Mouse (Mus musculus): ENCODE measurements at regions not wholly inside any gene's neighbourhood (a gene's known extent, or its start where the extent isn't known, plus 50 kb on each side); places are given as distances from the start of the nearest gene placed in this dataset.
A peak's percentile ranks its signal among the peaks of the same experiment; 100 is the strongest.
"Not testable (repeated sequence)": the region's sequence is repeated elsewhere in the genome, so short reads cannot be mapped to it uniquely, and the experiment has no call there.

DNA sequence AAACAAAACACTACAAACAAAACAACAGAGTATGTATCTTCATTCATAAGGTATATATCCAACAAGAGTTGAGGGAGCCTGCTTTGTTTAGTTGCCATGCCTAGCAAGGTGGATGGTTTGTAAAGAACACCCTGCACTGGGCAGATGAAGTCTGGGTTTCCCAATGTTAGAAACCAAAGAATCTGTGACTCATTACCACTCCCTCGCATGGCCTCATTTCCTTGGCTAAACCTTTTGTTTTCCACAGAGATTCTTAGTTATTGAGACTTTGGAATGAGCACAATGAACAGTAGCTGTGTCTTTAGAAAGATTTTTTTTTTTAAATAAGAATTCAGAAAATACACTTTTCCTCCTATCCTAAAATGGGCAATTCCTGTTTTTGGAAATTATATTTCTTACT is 151.3 kb upstream of the Dmrta1 start:
- Histone ChIP-seq H3K79me2 (ENCODE audit: control insufficient read depth, insufficient read depth) (no peaks in the 10 kb centered on the region), H3K27me3 (ENCODE audit: control insufficient read depth, insufficient read depth, insufficient read length) (no peaks in the 10 kb centered on the region), H3K4me2 (ENCODE audit: low read depth) (peak overlapping the region; percentile 51), H3ac (ENCODE audit: control insufficient read depth, insufficient read length) (no peak overlapping the region), H3K4me3 (no peak overlapping the region), H3K36me3 (ENCODE audit: control insufficient read depth, insufficient read depth) (no peaks in the 10 kb centered on the region)
- TF ChIP-seq REST (IDR thresholded peaks at IDR 0.05; ENCODE audit: insufficient read depth, insufficient read length) (no peak), POLR2AphosphoS2 (IDR thresholded peaks at IDR 0.05; ENCODE audit: insufficient read length, low read depth) (no peak), CEBPB (IDR thresholded peaks at IDR 0.05; ENCODE audit: insufficient read depth, poor library complexity, severe bottlenecking) (peak; percentile 49; the same call in 1 of the 2 replicates), SRF (IDR thresholded peaks at IDR 0.05; ENCODE audit: control insufficient read depth, insufficient read length, low read depth) (no peak), MYOD1 (IDR thresholded peaks at IDR 0.05; ENCODE audit: control insufficient read depth in 1 of 3, insufficient read length in 2 of 3, low read depth in 2 of 3) (no peak), TCF3 (IDR thresholded peaks at IDR 0.05; ENCODE audit: insufficient read length, low read depth) (no peak), TCF12 (IDR thresholded peaks at IDR 0.05; ENCODE audit: insufficient read depth, poor library complexity, severe bottlenecking) (no peak)

- H3K4me2 ChIP-seq (ENCODE audit: low read depth), result no peak overlapping the region
- no peaks in the 10 kb centered on the region for H3K79me2 ChIP-seq (ENCODE audit: control insufficient read depth, insufficient read depth)
- H3K36me3 ChIP-seq (ENCODE audit: control insufficient read depth, insufficient read depth), result no peaks in the 10 kb centered on the region
- no peak overlapping the region for H3K4me3 ChIP-seq
- H3ac ChIP-seq (ENCODE audit: control insufficient read depth, insufficient read length), result no peak overlapping the region
- no peaks in the 10 kb centered on the region for H3K27me3 ChIP-seq (ENCODE audit: control insufficient read depth, insufficient read depth, insufficient read length)
- no peak for TF ChIP-seq MYOG (IDR thresholded peaks at IDR 0.05; ENCODE audit: control insufficient read depth in 1 of 3, insufficient read depth in 1 of 3, insufficient read length in 2 of 3, low read depth in 2 of 3)
Observed at GRCm38 (mm10) chr4:89527326-89527725, 151.9 kb upstream of the Dmrta1 start.

- H3K4me3 ChIP-seq, result peak overlapping the region; percentile 22
Observed at GRCm38 (mm10) chr4:89525525-89525924, 153.7 kb upstream of the Dmrta1 start.

GRCm38 (mm10) chr4:89524260-89525200 is 154.7 kb upstream of the Dmrta1 start:
- Histone ChIP-seq H3K79me2 (ENCODE audit: control insufficient read depth, insufficient read depth) (no peaks in the 10 kb centered on the region), H3K36me3 (ENCODE audit: control insufficient read depth, insufficient read depth) (no peaks in the 10 kb centered on the region), H3ac (ENCODE audit: control insufficient read depth, insufficient read length) (no peak overlapping the region), H3K4me3 (peak overlapping the region; percentile 22), H3K27me3 (ENCODE audit: control insufficient read depth, insufficient read depth, insufficient read length) (no peaks in the 10 kb centered on the region), H3K4me2 (ENCODE audit: low read depth) (peak overlapping the region; percentile 84)
- no peak for TF ChIP-seq E2F4 (IDR thresholded peaks at IDR 0.05; ENCODE audit: insufficient read depth)
- TF ChIP-seq POLR2A (IDR thresholded peaks at IDR 0.05; ENCODE audit: insufficient read length, low read depth), result no peak
- no peak for TF ChIP-seq SRF (IDR thresholded peaks at IDR 0.05; ENCODE audit: control insufficient read depth, insufficient read length, low read depth)
- TF ChIP-seq TCF12 (IDR thresholded peaks at IDR 0.05; ENCODE audit: insufficient read depth, poor library complexity, severe bottlenecking), result no peak
- TF ChIP-seq MAX (IDR thresholded peaks at IDR 0.05; ENCODE audit: low read depth), result no peak
- TF ChIP-seq REST (IDR thresholded peaks at IDR 0.05; ENCODE audit: insufficient read depth, insufficient read length), result no peak
- TF ChIP-seq TCF3 (IDR thresholded peaks at IDR 0.05; ENCODE audit: insufficient read length, low read depth), result no peak
- no peak for TF ChIP-seq POLR2AphosphoS2 (IDR thresholded peaks at IDR 0.05; ENCODE audit: insufficient read length, low read depth)
- no peak for TF ChIP-seq MYOD1 (IDR thresholded peaks at IDR 0.05; ENCODE audit: control insufficient read depth in 1 of 3, insufficient read length in 2 of 3, low read depth in 2 of 3)
- TF ChIP-seq MYOG (IDR thresholded peaks at IDR 0.05; ENCODE audit: control insufficient read depth in 1 of 3, insufficient read depth in 1 of 3, insufficient read length in 2 of 3, low read depth in 2 of 3), result no peak
- TF ChIP-seq CEBPB (IDR thresholded peaks at IDR 0.05; ENCODE audit: insufficient read depth, poor library complexity, severe bottlenecking), result no peak
- TF ChIP-seq USF1 (IDR thresholded peaks at IDR 0.05; ENCODE audit: low read depth), result no peak

More at GRCm38 (mm10) chr4:89525525-89525924, 153.7 kb upstream of the Dmrta1 start:
- not testable (repeated sequence) for H3K4me2 ChIP-seq (ENCODE audit: low read depth); H3K79me2 ChIP-seq (ENCODE audit: control insufficient read depth, insufficient read depth); H3ac ChIP-seq (ENCODE audit: control insufficient read depth, insufficient read length); H3K36me3 ChIP-seq (ENCODE audit: control insufficient read depth, insufficient read depth); H3K27me3 ChIP-seq (ENCODE audit: control insufficient read depth, insufficient read depth, insufficient read length)

DNA sequence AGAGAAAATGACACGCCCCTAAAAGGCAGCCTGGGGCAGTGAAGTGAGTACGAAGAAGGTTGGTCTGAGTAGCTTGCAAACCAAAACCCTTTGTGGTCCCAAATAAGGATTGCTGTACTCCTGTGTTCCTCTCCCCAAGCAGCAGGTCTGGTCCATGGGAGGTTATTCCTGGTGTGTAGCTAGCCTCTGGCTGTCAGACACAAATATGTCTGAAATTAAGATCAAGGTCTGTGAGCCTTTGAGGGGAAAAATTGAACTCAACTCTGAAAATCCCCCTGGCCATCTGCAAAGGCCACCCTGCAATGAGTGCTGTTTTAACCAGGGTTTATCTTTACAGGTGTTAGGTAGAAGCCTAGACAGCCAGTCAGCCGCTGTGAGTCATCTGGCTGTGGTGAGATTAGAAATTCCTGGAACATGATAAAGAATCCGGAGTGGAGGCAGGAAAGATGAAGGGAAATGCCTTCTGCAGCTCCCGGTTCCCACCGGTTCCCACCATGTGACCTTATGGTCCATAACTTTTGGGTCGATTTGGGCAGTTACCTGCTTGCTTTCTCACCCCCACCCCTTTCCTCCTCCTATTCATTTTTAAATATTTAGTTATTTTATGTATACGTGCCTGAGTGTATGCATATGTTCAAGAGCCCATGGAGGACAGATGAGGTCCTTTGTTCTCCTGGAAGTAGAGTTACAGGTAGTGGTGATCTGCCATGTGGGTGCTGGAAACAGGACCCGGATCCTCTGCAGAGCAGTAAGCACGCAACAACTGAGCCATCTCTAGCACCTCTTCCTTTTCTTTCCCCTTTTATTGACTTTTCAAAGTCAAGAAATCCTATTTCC is 155.6 kb upstream of the Dmrta1 start:
- TF ChIP-seq USF1 (IDR thresholded peaks at IDR 0.05; ENCODE audit: low read depth) (peak; percentile 72), POLR2A (IDR thresholded peaks at IDR 0.05; ENCODE audit: insufficient read length, low read depth) (no peak)
- Histone ChIP-seq H3K36me3 (ENCODE audit: control insufficient read depth, insufficient read depth) (no peaks in the 10 kb centered on the region), H3K4me2 (ENCODE audit: low read depth) (peak overlapping the region; percentile 84), H3K79me2 (ENCODE audit: control insufficient read depth, insufficient read depth) (no peaks in the 10 kb centered on the region), H3K27me3 (ENCODE audit: control insufficient read depth, insufficient read depth, insufficient read length) (no peaks in the 10 kb centered on the region), H3K4me3 (peak overlapping the region; percentile 22), H3ac (ENCODE audit: control insufficient read depth, insufficient read length) (no peak overlapping the region)

Measured in myocyte (in vitro differentiated cells).